7 mouse cellular contexts compared by ENCODE assay signal in genomic region chr7:46919551-46920176, GRCm38 (mm10). TPM values are rescaled to one million over a fixed set of nuclear protein-coding genes. Genes with fewer than 3 reads are reported as not detected.
DNase-seq lines count a peak whose midpoint lies in the region; ATAC-seq lines count a peak whose summit lies in the region.

TSS of gene Tsg101 (minus strand) at chr7:46919969.

- H3K9ac ChIP-seq in midbrain, embryonic 13.5 days (replicated peaks), result peak within 1 kb of the TSS; percentile 95

- ATAC-seq in granulocyte monocyte progenitor cell, adult 5-6 weeks (replicated peaks; ENCODE audit: poor library complexity, severe bottlenecking), result peak; percentile 92
- peak; percentile 98 for ATAC-seq in midbrain, embryonic 13.5 days

- no peaks in the 10 kb centered on the region for H3K9me3 ChIP-seq in embryonic facial prominence, embryonic 10.5 days
- H3K9me3 ChIP-seq in limb, embryonic 10.5 days (replicated peaks), result no peaks in the 10 kb centered on the region
- H3K9me3 ChIP-seq in midbrain, embryonic 13.5 days, result no peaks in the 10 kb centered on the region

- peaks cover 30% of the 10 kb centered on the region for H3K36me3 ChIP-seq in embryonic facial prominence, embryonic 10.5 days (replicated peaks)
- H3K36me3 ChIP-seq in limb, embryonic 10.5 days, result peaks cover 32% of the 10 kb centered on the region
- H3K36me3 ChIP-seq in midbrain, embryonic 13.5 days, result peaks cover 10% of the 10 kb centered on the region

- no peaks in the 10 kb centered on the region for H3K27me3 ChIP-seq in embryonic facial prominence, embryonic 10.5 days (replicated peaks; ENCODE audit: low read depth, poor library complexity, severe bottlenecking)
- H3K27me3 ChIP-seq in limb, embryonic 10.5 days (ENCODE audit: low read depth, poor library complexity, severe bottlenecking), result no peaks in the 10 kb centered on the region
- H3K27me3 ChIP-seq in midbrain, embryonic 13.5 days, result no peaks in the 10 kb centered on the region

- H3K4me3 ChIP-seq in embryonic facial prominence, embryonic 10.5 days, result peak within 1 kb of the TSS; percentile 90
- H3K4me3 ChIP-seq in limb, embryonic 10.5 days, result peak within 1 kb of the TSS; percentile 92
- peak within 1 kb of the TSS; percentile 94 for H3K4me3 ChIP-seq in midbrain, embryonic 13.5 days (replicated peaks)

- peak; percentile 97 for DNase-seq in adrenal gland, postnatal 10 days
- peak; percentile 95 for DNase-seq in embryonic facial prominence, embryonic 10.5 days (ENCODE audit: low spot score)
- DNase-seq in kidney, adult 11 months, result peak; percentile 88
- peak; percentile 97 for DNase-seq in limb, embryonic 10.5 days (ENCODE audit: low spot score)
- peak; percentile 85 for DNase-seq in spleen, adult 12 weeks (ENCODE audit: low spot score)

- WGBS in embryonic facial prominence, embryonic 10.5 days, result under 1% methylated on average over 75 of the region's 75 CpGs
- WGBS in limb, embryonic 10.5 days, result under 1% methylated on average over 73 of the region's 75 CpGs
- WGBS in midbrain, embryonic 13.5 days, result under 1% methylated on average over 75 of the region's 75 CpGs

- H3K4me1 ChIP-seq in embryonic facial prominence, embryonic 10.5 days, result peaks cover 29% of the 10 kb centered on the region
- peaks cover 22% of the 10 kb centered on the region for H3K4me1 ChIP-seq in limb, embryonic 10.5 days
- H3K4me1 ChIP-seq in midbrain, embryonic 13.5 days (replicated peaks), result peaks cover 42% of the 10 kb centered on the region

- peak within 1 kb of the TSS; percentile 99 for H3K27ac ChIP-seq in embryonic facial prominence, embryonic 10.5 days (replicated peaks)
- peak within 1 kb of the TSS; percentile 99 for H3K27ac ChIP-seq in limb, embryonic 10.5 days
- H3K27ac ChIP-seq in midbrain, embryonic 13.5 days, result peak within 1 kb of the TSS; percentile 98

- peak within 1 kb of the TSS; percentile 71 for H3K4me2 ChIP-seq in midbrain, embryonic 13.5 days (replicated peaks)

RNA-seq across cellular contexts. Expression of gene Tsg101, which starts in this region (rescaled TPM):
- total RNA-seq in adrenal gland, postnatal 10 days (2021), result 10 to 100 TPM; 68.6 to 69.5 TPM
- 260 and 265 TPM in 2 replicates for polyA plus RNA-seq in embryonic facial prominence, embryonic 10.5 days (2016; fragmentation: Nextera tagmentation; extraction: Ambion mirVana)
- total RNA-seq in granulocyte monocyte progenitor cell, adult 5-6 weeks (2014; fragmentation: Nextera tagmentation), result 79.0 and 140 TPM in 2 replicates
- total RNA-seq in granulocyte monocyte progenitor cell, adult 5-6 weeks (2017), result 33.1 and 43.8 TPM in 2 replicates
- polyA plus RNA-seq in limb, embryonic 10.5 days (2016; fragmentation: Nextera tagmentation; extraction: Ambion mirVana), result 236 and 252 TPM in 2 replicates
- polyA plus RNA-seq in midbrain, embryonic 13.5 days (2015; fragmentation: Nextera tagmentation; extraction: Ambion mirVana), result 419 and 434 TPM in 2 replicates

Comparison
In these comparisons a context has a peak if more than half of its experiments do, and no peak if none do; other contexts are left out.
1. Peak in every context shown above with its lines: DNase-seq, ATAC-seq, H3K4me3 ChIP-seq and H3K27ac ChIP-seq.